Mouse (Mus musculus) hindbrain, embryonic 10.5 days (tissue): ENCODE data around the gene Nhsl1. TPM values are rescaled to one million over a fixed set of nuclear protein-coding genes. Genes with fewer than 3 reads are reported as not detected.
"Not testable (repeated sequence)": the region's sequence is repeated elsewhere in the genome, so short reads cannot be mapped to it uniquely, and the experiment has no call there.

ENCODE experiments used
- DNase-seq: peaks from one replicate; pipeline ENCODE4 v3.0.0-alpha.2; 2017; ENCODE audit warnings: low spot score
- H3K27ac ChIP-seq: fragments of 300-500 bp; sonication (generic); 2 replicates; pipeline ENCODE4 v1.5.1; 2016; ENCODE audit warnings: mild to moderate bottlenecking, moderate library complexity
- H3K27me3 ChIP-seq: fragments of 300-500 bp; sonication (generic); 2 replicates; pipeline ENCODE4 v1.6.1; 2016; ENCODE audit warnings: mild to moderate bottlenecking; ENCODE audit not compliant: poor library complexity, insufficient read depth, severe bottlenecking
- H3K36me3 ChIP-seq: fragments of 300-500 bp; sonication (generic); 2 replicates; pipeline ENCODE4 v1.6.1; 2016; ENCODE audit warnings: mild to moderate bottlenecking, moderate library complexity
- H3K4me1 ChIP-seq: fragments of 300-500 bp; sonication (generic); replicated peaks from 2 replicates; pipeline ENCODE4 v1.6.1; 2016; ENCODE audit warnings: mild to moderate bottlenecking
- H3K4me3 ChIP-seq: fragments of 300-500 bp; sonication (generic); 2 replicates; pipeline ENCODE4 v1.5.1; 2016; ENCODE audit warnings: mild to moderate bottlenecking, moderate library complexity
- H3K9me3 ChIP-seq: fragments of 300-500 bp; sonication (generic); 2 replicates; pipeline ENCODE4 v1.6.1; 2016; ENCODE audit warnings: mild to moderate bottlenecking, moderate library complexity
- WGBS: fragments of 180-500 bp; shearing (Covaris S2); methylation state at CpG from one replicate; pipeline ENCODE4 v1.1.7; 2016; 5-methylcytosine and 5-hydroxymethylcytosine counted together
- polyA plus RNA-seq: library from polyadenylated mRNA; unstranded; fragments of >200 nt; fragmentation: Nextera tagmentation; extraction: Ambion mirVana; gene quantifications from 2 replicates; pipeline ENCODE4 v1.2.1, GENCODE M21; 2016

The Nhsl1 gene
- polyA plus RNA-seq, 1 experiment from 2014 or later = 15.7 TPM

DNA sequence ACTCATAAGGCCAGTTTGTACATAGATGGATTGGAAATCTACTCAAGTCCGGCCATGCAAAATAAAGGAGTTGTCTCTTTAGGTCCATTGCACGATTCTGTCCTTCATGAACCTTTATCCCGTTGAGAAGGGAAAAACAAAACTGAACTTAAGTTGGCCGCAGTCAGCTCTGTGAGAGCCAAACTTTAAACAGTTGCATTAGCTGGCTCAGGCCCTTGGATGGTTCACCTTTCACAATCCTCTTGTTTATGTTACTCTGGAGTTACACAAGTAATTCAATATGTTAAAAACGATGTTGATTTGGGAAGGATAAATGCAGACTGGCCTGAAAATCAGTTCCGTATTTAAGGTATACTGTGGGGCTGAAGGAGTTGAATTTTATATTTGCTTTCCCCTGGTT lies 116.7 kb downstream of the Nhsl1 start:
- Histone ChIP-seq H3K27ac (no peak overlapping the region), H3K4me1 (peaks cover 55% of the 10 kb centered on the region), H3K9me3 (no peaks in the 10 kb centered on the region), H3K27me3 (no peaks in the 10 kb centered on the region), H3K4me3 (no peak overlapping the region), H3K36me3 (no peaks in the 10 kb centered on the region)
- DNase-seq = no peak
- WGBS = 83% methylated on average over 6 of the region's 6 CpGs

DNA sequence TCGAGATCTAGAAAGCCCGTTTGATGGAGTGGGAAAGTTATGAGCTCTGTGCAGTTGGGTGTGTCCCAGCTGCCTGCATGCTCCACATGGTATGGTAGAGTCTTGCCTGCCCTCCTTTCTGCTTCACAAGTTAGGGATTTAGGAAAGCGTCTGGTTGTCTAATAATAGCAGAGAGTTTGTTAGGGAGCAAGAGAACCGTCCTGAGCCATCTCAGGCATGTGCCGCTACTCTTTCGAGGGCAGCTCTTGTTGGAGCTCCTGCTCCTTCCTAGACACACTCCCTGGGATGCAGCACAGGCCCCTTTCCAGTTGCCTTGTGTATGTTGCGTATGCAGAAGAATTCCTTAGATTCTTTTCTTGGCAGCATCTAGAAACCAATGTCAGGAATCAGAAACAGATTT lies 117.2 kb downstream of the Nhsl1 start:
- no peaks in the 10 kb centered on the region for H3K27me3 ChIP-seq
- H3K9me3 ChIP-seq = no peaks in the 10 kb centered on the region
- H3K27ac ChIP-seq = peak overlapping the region; percentile 56
- H3K4me1 ChIP-seq = peaks cover 50% of the 10 kb centered on the region
- no peaks in the 10 kb centered on the region for H3K36me3 ChIP-seq
- no peak for DNase-seq
- no peak overlapping the region for H3K4me3 ChIP-seq
- 59% methylated on average over 7 of the region's 7 CpGs for WGBS

DNA sequence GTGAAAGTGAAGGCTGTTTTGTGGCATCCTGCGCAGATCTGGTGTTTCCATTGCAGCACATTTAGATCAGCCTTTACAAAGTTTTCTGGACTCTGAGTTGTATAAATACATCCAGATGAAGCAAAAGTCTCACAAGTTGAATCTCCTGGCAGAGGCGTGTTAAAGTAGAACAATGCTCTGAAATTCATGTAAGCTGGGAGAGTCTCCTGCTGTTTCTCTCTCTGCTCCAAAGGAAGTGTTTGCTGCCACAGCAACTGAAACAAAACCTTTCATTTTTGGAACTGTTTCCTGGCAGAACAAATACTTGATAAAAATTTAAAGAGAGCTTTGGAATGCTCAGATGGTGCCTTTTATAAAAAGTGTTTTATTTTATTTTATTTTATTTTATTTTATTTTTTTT lies 118.8 kb downstream of the Nhsl1 start:
- Histone ChIP-seq H3K36me3 (no peaks in the 10 kb centered on the region), H3K27ac (no peak overlapping the region), H3K9me3 (no peaks in the 10 kb centered on the region), H3K4me1 (peaks cover 38% of the 10 kb centered on the region), H3K27me3 (no peaks in the 10 kb centered on the region), H3K4me3 (no peak overlapping the region)
- WGBS = 55% methylated on average over 2 of the region's 2 CpGs
- no peak for DNase-seq

DNA sequence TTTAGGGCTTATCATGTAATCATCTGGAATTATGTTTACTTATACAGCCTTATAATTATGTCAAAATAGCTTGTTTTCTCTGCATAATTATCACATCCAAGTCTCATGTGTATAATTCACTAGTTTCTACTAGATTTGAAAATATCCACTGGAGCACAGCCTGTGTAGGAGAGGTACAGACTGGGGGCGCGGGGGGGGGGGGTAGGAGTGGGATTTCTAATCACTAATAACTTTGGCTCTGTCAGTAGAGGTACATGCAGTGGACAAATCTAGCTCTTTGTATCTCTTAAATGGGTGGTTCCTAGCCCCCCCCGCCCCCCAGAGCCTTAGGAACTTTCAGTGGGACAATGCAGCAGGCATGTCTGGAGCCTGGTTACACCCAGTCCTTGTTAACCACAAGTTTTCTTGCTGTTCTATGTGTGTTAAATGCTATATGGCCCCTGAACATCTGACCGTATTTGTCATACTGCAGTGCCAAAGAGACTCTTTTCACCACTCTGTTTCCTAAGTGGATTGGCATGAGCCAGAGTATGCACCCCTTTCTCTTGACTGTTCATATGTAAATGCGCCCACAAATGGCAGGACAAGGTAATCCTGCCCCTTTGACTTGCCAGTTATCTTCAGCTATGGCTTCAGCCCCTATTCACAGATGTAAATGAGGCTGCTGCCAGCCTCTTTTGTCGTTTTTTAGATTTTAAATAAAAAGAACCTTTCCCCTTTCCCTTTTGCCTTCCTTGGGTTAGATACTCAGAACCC lies 127.0 kb downstream of the Nhsl1 start:
- 25% methylated on average over 6 of the region's 6 CpGs for WGBS
- H3K4me3 ChIP-seq = peak overlapping the region; percentile 7; the same call in 1 of the 2 replicates
- DNase-seq = no peak
- peak overlapping the region; percentile 77 for H3K27ac ChIP-seq
- no peaks in the 10 kb centered on the region for H3K27me3 ChIP-seq
- no peaks in the 10 kb centered on the region for H3K36me3 ChIP-seq
- no peaks in the 10 kb centered on the region for H3K9me3 ChIP-seq
- H3K4me1 ChIP-seq = peaks cover 39% of the 10 kb centered on the region

GRCm38 (mm10) chr10:18446359-18446820 lies 127.6 kb downstream of the Nhsl1 start:
- H3K4me3 ChIP-seq = peak overlapping the region; percentile 7; the same call in 1 of the 2 replicates
- H3K27me3 ChIP-seq = no peaks in the 10 kb centered on the region
- H3K27ac ChIP-seq = peak overlapping the region; percentile 77
- WGBS = 5% methylated on average over 7 of the region's 7 CpGs
- H3K9me3 ChIP-seq = no peaks in the 10 kb centered on the region
- H3K36me3 ChIP-seq = no peaks in the 10 kb centered on the region
- peak; percentile 61 for DNase-seq
- H3K4me1 ChIP-seq = peaks cover 39% of the 10 kb centered on the region

- peaks cover 39% of the 10 kb centered on the region for H3K4me1 ChIP-seq
- DNase-seq = no peak
- H3K9me3 ChIP-seq = no peaks in the 10 kb centered on the region
- H3K4me3 ChIP-seq = no peak overlapping the region
- H3K27ac ChIP-seq = no peak overlapping the region
- 75% methylated on average over 4 of the region's 4 CpGs for WGBS
- H3K36me3 ChIP-seq = no peaks in the 10 kb centered on the region
- no peaks in the 10 kb centered on the region for H3K27me3 ChIP-seq
Observed at GRCm38 (mm10) chr10:18447299-18447698, 128.5 kb downstream of the Nhsl1 start.

- not testable (repeated sequence) for H3K4me3 ChIP-seq, H3K27ac ChIP-seq, H3K36me3 ChIP-seq, H3K27me3 ChIP-seq, DNase-seq, H3K9me3 ChIP-seq
- H3K4me1 ChIP-seq = peaks cover 40% of the 10 kb centered on the region
- WGBS = 93% methylated on average over 7 of the region's 7 CpGs
Observed at GRCm38 (mm10) chr10:18448896-18449295, 130.1 kb downstream of the Nhsl1 start.

- no peak overlapping the region for H3K4me3 ChIP-seq
- H3K27ac ChIP-seq = no peak overlapping the region
- H3K4me1 ChIP-seq = peaks cover 38% of the 10 kb centered on the region
- H3K9me3 ChIP-seq = no peaks in the 10 kb centered on the region
- H3K27me3 ChIP-seq = no peaks in the 10 kb centered on the region
- 55% methylated on average over 4 of the region's 4 CpGs for WGBS
- peaks cover 4% of the 10 kb centered on the region for H3K36me3 ChIP-seq
- peak; percentile 78 for DNase-seq
Observed at GRCm38 (mm10) chr10:18453380-18453779, 134.6 kb downstream of the Nhsl1 start.

- peaks cover 45% of the 10 kb centered on the region for H3K4me1 ChIP-seq
- WGBS = 78% methylated on average over 3 of the region's 3 CpGs
- DNase-seq = no peak
- no peaks in the 10 kb centered on the region for H3K9me3 ChIP-seq
- peaks cover 4% of the 10 kb centered on the region for H3K36me3 ChIP-seq
- H3K27ac ChIP-seq = no peak overlapping the region; the same call in 1 of the 2 replicates
- no peak overlapping the region for H3K4me3 ChIP-seq
- no peaks in the 10 kb centered on the region for H3K27me3 ChIP-seq
Observed at GRCm38 (mm10) chr10:18454161-18454560, 135.4 kb downstream of the Nhsl1 start.

- Histone ChIP-seq H3K4me1 (peaks cover 51% of the 10 kb centered on the region), H3K4me3 (no peak overlapping the region), H3K27me3 (no peaks in the 10 kb centered on the region), H3K9me3 (no peaks in the 10 kb centered on the region), H3K36me3 (peaks cover 4% of the 10 kb centered on the region), H3K27ac (no peak overlapping the region; the same call in 1 of the 2 replicates)
- DNase-seq = no peak
- WGBS = 86% methylated on average over 10 of the region's 10 CpGs
Observed at GRCm38 (mm10) chr10:18455301-18455920, 136.6 kb downstream of the Nhsl1 start.

DNA sequence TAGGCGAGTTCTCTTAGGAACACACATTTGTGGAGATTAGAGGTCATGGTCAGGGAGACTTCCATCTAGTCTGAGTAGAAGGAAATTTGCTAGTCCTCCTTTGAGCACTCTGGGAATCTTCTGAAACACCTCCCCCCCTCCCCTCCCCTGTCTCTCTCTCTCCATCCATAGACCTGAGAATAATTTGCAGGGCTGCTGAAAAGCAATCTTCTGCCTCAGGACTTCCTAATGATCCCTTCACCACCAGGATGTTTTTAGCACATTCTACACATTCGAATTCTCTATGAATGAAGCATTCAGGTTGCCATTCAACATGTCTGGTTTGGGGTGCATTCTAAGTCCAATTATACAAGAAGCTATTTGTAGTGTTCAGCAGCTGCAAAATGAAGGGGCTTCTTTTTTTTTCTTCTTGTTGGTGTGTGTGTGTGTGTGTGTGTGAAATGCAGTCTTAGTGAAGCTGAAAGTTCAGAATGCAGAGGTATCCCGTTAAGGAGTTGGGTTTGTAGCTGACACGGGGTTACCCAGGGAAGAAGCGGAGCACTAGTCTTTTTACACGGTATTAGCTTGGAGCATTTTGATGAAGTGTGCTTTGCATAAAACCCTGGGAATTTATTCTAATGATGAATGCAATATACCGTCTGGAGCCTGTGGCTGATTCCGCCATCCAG lies 139.2 kb downstream of the Nhsl1 start:
- peaks cover 4% of the 10 kb centered on the region for H3K36me3 ChIP-seq
- H3K9me3 ChIP-seq = no peaks in the 10 kb centered on the region
- peak overlapping the region; percentile 14 for H3K27ac ChIP-seq
- DNase-seq = no peak
- H3K27me3 ChIP-seq = no peaks in the 10 kb centered on the region
- 56% methylated on average over 8 of the region's 8 CpGs for WGBS
- no peak overlapping the region for H3K4me3 ChIP-seq
- H3K4me1 ChIP-seq = peaks cover 64% of the 10 kb centered on the region

- 92% methylated on average over 13 of the region's 13 CpGs for WGBS
- H3K27ac ChIP-seq = no peak overlapping the region
- no peak for DNase-seq
- peaks cover 56% of the 10 kb centered on the region for H3K4me1 ChIP-seq
- H3K36me3 ChIP-seq = no peaks in the 10 kb centered on the region
- no peak overlapping the region for H3K4me3 ChIP-seq
- no peaks in the 10 kb centered on the region for H3K27me3 ChIP-seq
- H3K9me3 ChIP-seq = no peaks in the 10 kb centered on the region
Observed at GRCm38 (mm10) chr10:18461336-18461735, 142.6 kb downstream of the Nhsl1 start.
